Mouse (Mus musculus): ENCODE results near the gene Grik2. TPM values are rescaled to one million over a fixed set of nuclear protein-coding genes. Genes with fewer than 3 reads are reported as not detected.
"Not testable (repeated sequence)": the region's sequence is repeated elsewhere in the genome, so short reads cannot be mapped to it uniquely, and the experiment has no call there.

The Grik2 gene
- polyA plus RNA-seq, 1 experiment from 2014 or later: 15.5 TPM

DNA sequence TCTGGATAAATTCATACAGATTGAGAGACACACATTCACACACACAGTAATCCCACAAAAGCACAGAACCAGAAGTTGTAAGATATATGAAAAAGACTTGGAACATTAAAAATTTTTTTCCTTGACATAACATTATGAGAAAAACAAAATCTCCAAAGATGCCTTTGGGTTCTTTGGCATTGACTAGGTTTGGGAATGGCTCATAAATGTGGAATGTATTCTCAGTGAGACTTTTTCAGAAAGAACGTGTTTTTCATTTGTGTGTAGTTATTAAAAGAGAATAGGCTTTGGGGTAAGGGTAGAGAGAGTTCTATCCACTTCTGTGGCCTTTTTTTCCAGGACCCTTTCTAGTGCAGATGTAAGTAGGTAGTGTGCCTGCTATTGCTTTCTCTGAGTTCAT, 597.3 kb downstream of the Grik2 start:
- Histone ChIP-seq H3K27ac (ENCODE audit: low read depth, low read length) (no peak overlapping the region), H3K4me3 (ENCODE audit: low read depth, low read length) (no peak overlapping the region), H3K4me1 (ENCODE audit: control insufficient read depth, insufficient read depth, low read length) (no peaks in the 10 kb centered on the region), H3K4me2 (no peak overlapping the region), H3K27me3 (ENCODE audit: control insufficient read depth, insufficient read depth, low read length) (no peaks in the 10 kb centered on the region), H3K9me3 (ENCODE audit: control insufficient read depth, low read length) (no peaks in the 10 kb centered on the region), H3K36me3 (ENCODE audit: control insufficient read depth, insufficient read depth, low read length) (no peaks in the 10 kb centered on the region), H3K9ac (ENCODE audit: low read length) (no peak overlapping the region)
- no peak for DNase-seq (ENCODE audit: low spot score, missing footprints)
- WGBS: 88% methylated on average over 1 of the region's 1 CpGs
- no peak for ATAC-seq (ENCODE audit: low FRiP score)

- Histone ChIP-seq H3K27me3 (ENCODE audit: control insufficient read depth, insufficient read depth, low read length) (no peaks in the 10 kb centered on the region), H3K9me3 (ENCODE audit: control insufficient read depth, low read length) (no peaks in the 10 kb centered on the region), H3K27ac (ENCODE audit: low read depth, low read length) (no peak overlapping the region), H3K9ac (ENCODE audit: low read length) (no peak overlapping the region), H3K36me3 (ENCODE audit: control insufficient read depth, insufficient read depth, low read length) (no peaks in the 10 kb centered on the region), H3K4me1 (ENCODE audit: control insufficient read depth, insufficient read depth, low read length) (no peaks in the 10 kb centered on the region), H3K4me2 (no peak overlapping the region), H3K4me3 (ENCODE audit: low read depth, low read length) (no peak overlapping the region)
- DNase-seq (ENCODE audit: low spot score, missing footprints) (no peak), ATAC-seq (ENCODE audit: low FRiP score) (no peak)
- 89% methylated on average over 4 of the region's 4 CpGs for WGBS
These were observed 634.4 kb downstream of the Grik2 start for GRCm38 (mm10) chr10:49154134-49154533.

DNA sequence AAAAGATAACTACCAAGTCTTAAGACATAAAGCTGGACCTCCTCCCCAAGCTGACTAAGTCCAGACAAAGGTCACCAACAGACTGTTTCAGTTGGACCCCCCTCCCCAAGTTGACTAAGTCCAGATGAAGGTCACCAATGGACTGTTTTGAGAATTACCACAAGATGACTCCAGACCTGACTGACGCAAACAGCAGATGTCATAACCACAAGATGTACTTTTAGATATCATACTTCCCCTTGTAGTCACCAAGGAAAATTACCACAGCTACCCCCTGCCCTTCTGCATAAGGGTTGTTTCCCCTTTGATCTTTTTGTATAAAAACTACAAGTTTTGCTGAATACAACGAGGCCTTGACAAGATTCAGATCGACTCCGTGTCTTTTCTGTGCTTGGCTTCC, 637.1 kb downstream of the Grik2 start:
- not testable (repeated sequence) for H3K27me3 ChIP-seq (ENCODE audit: control insufficient read depth, insufficient read depth, low read length); H3K4me1 ChIP-seq (ENCODE audit: control insufficient read depth, insufficient read depth, low read length); ATAC-seq (ENCODE audit: low FRiP score); H3K27ac ChIP-seq (ENCODE audit: low read depth, low read length); H3K9me3 ChIP-seq (ENCODE audit: control insufficient read depth, low read length); H3K4me2 ChIP-seq; H3K4me3 ChIP-seq (ENCODE audit: low read depth, low read length); DNase-seq (ENCODE audit: low spot score, missing footprints); H3K36me3 ChIP-seq (ENCODE audit: control insufficient read depth, insufficient read depth, low read length); H3K9ac ChIP-seq (ENCODE audit: low read length)
- 91% methylated on average over 4 of the region's 4 CpGs for WGBS

DNA sequence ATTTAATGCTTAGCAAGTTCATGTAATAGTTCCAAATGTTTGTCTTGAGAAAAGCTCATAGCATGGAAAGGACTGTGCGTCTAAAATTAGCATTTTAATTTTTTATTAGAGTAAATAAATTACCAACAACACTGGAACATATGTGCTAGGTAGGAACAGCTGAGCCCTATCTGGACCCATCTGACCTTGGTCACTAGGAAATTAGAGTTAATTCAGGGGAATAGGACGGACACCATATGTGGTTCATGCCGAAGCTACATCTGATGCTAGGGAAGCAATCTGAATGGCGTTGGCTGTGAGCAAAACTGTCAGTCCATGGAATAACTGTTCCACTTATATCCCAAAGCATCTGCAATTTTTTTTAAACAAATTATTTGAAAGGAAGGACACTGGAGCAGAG, 638.9 kb downstream of the Grik2 start:
- WGBS: 81% methylated on average over 4 of the region's 4 CpGs
- no peaks in the 10 kb centered on the region for H3K4me1 ChIP-seq (ENCODE audit: control insufficient read depth, insufficient read depth, low read length)
- DNase-seq (ENCODE audit: low spot score, missing footprints) (no peak), ATAC-seq (ENCODE audit: low FRiP score) (0 out of 2 replicates have a peak, but pooled peaks have one; percentile 61)
- H3K4me2 ChIP-seq: no peak overlapping the region
- H3K27me3 ChIP-seq (ENCODE audit: control insufficient read depth, insufficient read depth, low read length): no peaks in the 10 kb centered on the region
- H3K4me3 ChIP-seq (ENCODE audit: low read depth, low read length): no peak overlapping the region
- H3K27ac ChIP-seq (ENCODE audit: low read depth, low read length): no peak overlapping the region
- no peaks in the 10 kb centered on the region for H3K9me3 ChIP-seq (ENCODE audit: control insufficient read depth, low read length)
- H3K9ac ChIP-seq (ENCODE audit: low read length): no peak overlapping the region
- no peaks in the 10 kb centered on the region for H3K36me3 ChIP-seq (ENCODE audit: control insufficient read depth, insufficient read depth, low read length)

- DNase-seq (ENCODE audit: low spot score, missing footprints) (no peak), ATAC-seq (ENCODE audit: low FRiP score) (no peak)
- no peaks in the 10 kb centered on the region for H3K9me3 ChIP-seq (ENCODE audit: control insufficient read depth, low read length)
- no peak overlapping the region for H3K4me3 ChIP-seq (ENCODE audit: low read depth, low read length)
- no peak overlapping the region for H3K9ac ChIP-seq (ENCODE audit: low read length)
- no peak overlapping the region for H3K4me2 ChIP-seq
- no peaks in the 10 kb centered on the region for H3K4me1 ChIP-seq (ENCODE audit: control insufficient read depth, insufficient read depth, low read length)
- 92% methylated on average over 3 of the region's 3 CpGs for WGBS
- no peaks in the 10 kb centered on the region for H3K27me3 ChIP-seq (ENCODE audit: control insufficient read depth, insufficient read depth, low read length)
- no peaks in the 10 kb centered on the region for H3K36me3 ChIP-seq (ENCODE audit: control insufficient read depth, insufficient read depth, low read length)
- H3K27ac ChIP-seq (ENCODE audit: low read depth, low read length): no peak overlapping the region
These were observed 645.9 kb downstream of the Grik2 start for GRCm38 (mm10) chr10:49142658-49143057.

DNA sequence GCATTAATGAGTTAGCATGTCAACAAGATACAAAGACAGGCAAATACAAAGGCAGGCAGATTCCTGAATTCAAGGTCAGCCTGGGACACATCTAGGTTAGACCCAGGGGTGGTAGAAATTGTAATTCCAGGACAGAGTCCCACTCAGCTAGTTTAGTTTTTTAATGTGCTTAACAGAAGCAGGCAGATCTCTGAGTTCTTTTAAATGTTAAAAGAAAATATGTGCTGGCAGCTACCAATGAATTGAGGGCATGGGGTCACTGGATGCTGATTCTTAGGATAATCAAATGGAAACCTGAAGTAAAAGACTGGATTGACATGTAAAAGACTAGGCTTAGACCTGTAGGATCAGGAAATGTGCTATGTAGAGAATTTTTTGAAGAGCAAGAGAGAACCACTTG, 651.8 kb downstream of the Grik2 start:
- Histone ChIP-seq H3K27me3 (ENCODE audit: control insufficient read depth, insufficient read depth, low read length) (no peaks in the 10 kb centered on the region), H3K4me3 (ENCODE audit: low read depth, low read length) (no peak overlapping the region), H3K9ac (ENCODE audit: low read length) (no peak overlapping the region), H3K4me2 (no peak overlapping the region), H3K36me3 (ENCODE audit: control insufficient read depth, insufficient read depth, low read length) (no peaks in the 10 kb centered on the region), H3K4me1 (ENCODE audit: control insufficient read depth, insufficient read depth, low read length) (no peaks in the 10 kb centered on the region), H3K9me3 (ENCODE audit: control insufficient read depth, low read length) (no peaks in the 10 kb centered on the region), H3K27ac (ENCODE audit: low read depth, low read length) (no peak overlapping the region)
- DNase-seq (ENCODE audit: low spot score, missing footprints) (no peak), ATAC-seq (ENCODE audit: low FRiP score) (no peak)

DNA sequence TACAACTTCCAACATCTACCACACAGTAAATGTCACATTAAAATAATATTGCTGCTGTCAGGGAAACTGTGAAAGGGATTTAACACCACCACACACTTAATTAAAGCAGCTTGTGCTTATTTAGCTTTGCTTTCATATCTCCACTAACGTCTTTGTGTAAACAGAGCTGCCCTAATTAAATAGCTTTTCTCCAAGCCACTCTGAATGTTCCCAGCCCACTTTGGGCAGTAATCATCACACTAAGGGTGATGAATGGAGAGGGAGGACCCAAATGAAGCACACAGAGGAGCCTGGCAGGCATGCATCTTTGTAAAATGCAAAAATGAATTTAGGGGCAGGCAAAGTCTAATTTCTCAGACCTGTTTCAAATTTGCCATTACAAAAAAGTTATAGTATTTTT, 657.3 kb downstream of the Grik2 start:
- Histone ChIP-seq H3K4me3 (ENCODE audit: low read depth, low read length) (no peak overlapping the region), H3K9me3 (ENCODE audit: control insufficient read depth, low read length) (no peaks in the 10 kb centered on the region), H3K9ac (ENCODE audit: low read length) (no peak overlapping the region), H3K4me2 (no peak overlapping the region), H3K36me3 (ENCODE audit: control insufficient read depth, insufficient read depth, low read length) (no peaks in the 10 kb centered on the region), H3K27me3 (ENCODE audit: control insufficient read depth, insufficient read depth, low read length) (no peaks in the 10 kb centered on the region), H3K27ac (ENCODE audit: low read depth, low read length) (no peak overlapping the region), H3K4me1 (ENCODE audit: control insufficient read depth, insufficient read depth, low read length) (no peaks in the 10 kb centered on the region)
- ATAC-seq (ENCODE audit: low FRiP score): peak; percentile 55; the same call in 1 of the 2 replicates
- no peak for DNase-seq (ENCODE audit: low spot score, missing footprints)
- 9% methylated on average over 1 of the region's 1 CpGs for WGBS

GRCm38 (mm10) chr10:49050339-49050738, 738.2 kb downstream of the Grik2 start:
- no peaks in the 10 kb centered on the region for H3K36me3 ChIP-seq (ENCODE audit: control insufficient read depth, insufficient read depth, low read length)
- H3K27ac ChIP-seq (ENCODE audit: low read depth, low read length): no peak overlapping the region
- no peak for ATAC-seq (ENCODE audit: low FRiP score)
- H3K4me2 ChIP-seq: no peak overlapping the region
- H3K9ac ChIP-seq (ENCODE audit: low read length): no peak overlapping the region
- no peaks in the 10 kb centered on the region for H3K27me3 ChIP-seq (ENCODE audit: control insufficient read depth, insufficient read depth, low read length)
- no peak overlapping the region for H3K4me3 ChIP-seq (ENCODE audit: low read depth, low read length)
- no peak for DNase-seq (ENCODE audit: low spot score, missing footprints)
- H3K4me1 ChIP-seq (ENCODE audit: control insufficient read depth, insufficient read depth, low read length): no peaks in the 10 kb centered on the region
- H3K9me3 ChIP-seq (ENCODE audit: control insufficient read depth, low read length): no peaks in the 10 kb centered on the region

DNA sequence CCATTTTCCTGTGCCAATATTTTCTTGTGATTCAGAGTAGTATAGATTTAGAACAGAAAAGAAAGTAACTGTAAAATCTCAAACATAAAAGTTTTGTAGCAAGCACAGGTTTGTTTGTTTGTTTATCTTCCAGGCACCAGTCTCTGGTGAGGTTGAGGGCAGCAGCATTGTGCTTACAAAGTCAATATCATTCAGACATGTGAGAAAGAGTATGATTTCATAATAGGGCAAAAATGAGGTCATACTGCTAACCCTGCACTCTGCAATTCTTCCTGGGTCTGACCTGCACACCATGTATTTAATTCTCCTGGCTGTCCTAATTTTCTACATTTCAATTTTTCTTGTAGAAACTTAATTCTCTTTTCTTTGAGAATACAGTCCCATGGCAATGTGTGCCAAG, 739.2 kb downstream of the Grik2 start:
- no peaks in the 10 kb centered on the region for H3K36me3 ChIP-seq (ENCODE audit: control insufficient read depth, insufficient read depth, low read length)
- no peak overlapping the region for H3K9ac ChIP-seq (ENCODE audit: low read length)
- H3K27ac ChIP-seq (ENCODE audit: low read depth, low read length): no peak overlapping the region
- no peak overlapping the region for H3K4me2 ChIP-seq
- H3K4me3 ChIP-seq (ENCODE audit: low read depth, low read length): no peak overlapping the region
- no peaks in the 10 kb centered on the region for H3K27me3 ChIP-seq (ENCODE audit: control insufficient read depth, insufficient read depth, low read length)
- ATAC-seq (ENCODE audit: low FRiP score) (no peak), DNase-seq (ENCODE audit: low spot score, missing footprints) (no peak)
- H3K4me1 ChIP-seq (ENCODE audit: control insufficient read depth, insufficient read depth, low read length): no peaks in the 10 kb centered on the region
- H3K9me3 ChIP-seq (ENCODE audit: control insufficient read depth, low read length): no peaks in the 10 kb centered on the region

All from midbrain, embryonic 11.5 days (tissue).